8 mouse cellular contexts compared by ENCODE assay signal in the genomic region with DNA sequence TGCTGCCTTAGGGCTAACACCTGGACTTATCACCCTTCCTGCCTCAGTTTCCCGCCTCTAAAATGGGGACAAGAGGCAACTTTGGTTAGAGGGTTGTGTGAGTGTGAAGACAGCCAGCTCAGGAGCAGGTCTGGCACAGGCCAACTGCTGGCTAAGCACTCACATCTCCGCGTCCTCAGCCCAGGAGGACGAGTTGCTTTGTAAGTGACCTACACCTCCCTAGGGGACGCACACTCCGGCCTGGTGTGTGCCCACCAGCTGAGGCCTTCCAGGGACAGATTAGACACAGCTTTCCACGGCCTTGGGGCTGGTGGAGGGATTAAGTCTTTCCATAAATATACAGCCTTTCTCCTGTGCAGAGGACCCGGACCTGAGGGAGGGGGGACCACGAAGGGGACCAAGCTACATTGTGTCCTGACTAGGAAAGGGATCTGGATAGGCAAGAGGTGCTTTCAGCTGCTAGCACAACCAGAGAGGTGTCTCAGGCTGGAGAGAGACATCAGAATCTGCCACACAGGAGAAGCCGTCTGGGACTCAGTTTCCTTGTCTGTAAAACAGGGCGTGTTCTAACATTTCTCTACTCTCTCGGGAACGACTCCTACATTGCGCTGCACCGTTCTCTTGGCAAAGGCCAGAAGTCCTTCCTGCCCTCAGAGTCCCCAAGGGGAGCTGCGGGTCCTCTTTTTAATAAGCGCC. TPM values are rescaled to one million over a fixed set of nuclear protein-coding genes. Genes with fewer than 3 reads are reported as not detected.
DNase-seq lines count a peak whose midpoint lies in the region; ATAC-seq and TF ChIP-seq lines count a peak whose summit lies in the region.
"Had no signal": no experiment of that assay in that cellular context is flagged by ENCODE, and none has a peak within 500 bp of the region (broad histone marks: within the 10 kb centered on the region; RNA-seq: fewer than 3 reads in every experiment).

No protein-coding gene starts in this region.

- no peak for TF ChIP-seq POLR2A in liver, adult 2 months (IDR thresholded peaks at IDR 0.05; ENCODE audit: extremely low read depth, insufficient read depth, low read length)
- no peak for TF ChIP-seq POLR2A in small intestine, adult 2 months (IDR thresholded peaks at IDR 0.05; ENCODE audit: low read depth, low read length)

- H3K9ac ChIP-seq in liver, adult 2 months (ENCODE audit: low read depth, low read length): peak overlapping the region; percentile 83; the same call in 1 of the 2 replicates
- no peak overlapping the region for H3K9ac ChIP-seq in forebrain, embryonic 12.5 days
- H3K9ac ChIP-seq in limb, embryonic 12.5 days (replicated peaks): peak overlapping the region; percentile 80; the same call in 1 of the 2 replicates

- no peaks in the 10 kb centered on the region for H3K27me3 ChIP-seq in liver, adult 2 months (ENCODE audit: control insufficient read depth, insufficient read depth, low read length)
- H3K27me3 ChIP-seq in forebrain, embryonic 12.5 days: peaks cover 58% of the 10 kb centered on the region
- H3K27me3 ChIP-seq in limb, embryonic 12.5 days: peaks cover 38% of the 10 kb centered on the region
- H3K27me3 ChIP-seq in small intestine, adult 2 months (ENCODE audit: control insufficient read depth, insufficient read depth, low read length): peaks cover 6% of the 10 kb centered on the region; the same call in 1 of the 2 replicates

- no peaks in the 10 kb centered on the region for H3K36me3 ChIP-seq in liver, adult 2 months (ENCODE audit: control insufficient read depth, insufficient read depth, low read length)
- H3K36me3 ChIP-seq in forebrain, embryonic 12.5 days (replicated peaks): no peaks in the 10 kb centered on the region
- no peaks in the 10 kb centered on the region; the same call in 1 of the 2 replicates for H3K36me3 ChIP-seq in limb, embryonic 12.5 days
- H3K36me3 ChIP-seq in small intestine, adult 2 months (ENCODE audit: control insufficient read depth, insufficient read depth, low read length): no peaks in the 10 kb centered on the region

- H3K9me3 ChIP-seq in forebrain, embryonic 12.5 days: no peaks in the 10 kb centered on the region
- H3K9me3 ChIP-seq in limb, embryonic 12.5 days: peaks cover 7% of the 10 kb centered on the region

- no peak overlapping the region for H3K27ac ChIP-seq in liver, adult 2 months (replicated peaks; ENCODE audit: insufficient read depth, low read depth, low read length)
- H3K27ac ChIP-seq in forebrain, embryonic 12.5 days: no peak overlapping the region
- no peak overlapping the region for H3K27ac ChIP-seq in limb, embryonic 12.5 days
- no peak overlapping the region for H3K27ac ChIP-seq in small intestine, adult 2 months (ENCODE audit: insufficient read depth, low read depth, low read length)
- H3K27ac ChIP-seq: macrophage had no signal

- peaks cover 2% of the 10 kb centered on the region; the same call in 1 of the 2 replicates for H3K4me1 ChIP-seq in liver, adult 2 months (ENCODE audit: control insufficient read depth, insufficient read depth, low read length)
- peaks cover 19% of the 10 kb centered on the region for H3K4me1 ChIP-seq in forebrain, embryonic 12.5 days
- peaks cover 26% of the 10 kb centered on the region for H3K4me1 ChIP-seq in limb, embryonic 12.5 days (replicated peaks)
- H3K4me1 ChIP-seq in small intestine, adult 2 months (ENCODE audit: control insufficient read depth, insufficient read depth, insufficient read length, low read length): peaks cover 8% of the 10 kb centered on the region

- DNase-seq in liver, adult 2 months (ENCODE audit: extremely low read depth, low read depth, low spot score): no peak
- DNase-seq in liver: no peak
- no peak for DNase-seq in thymus, postnatal 0 days (ENCODE audit: low spot score)
- no peak for DNase-seq in left cerebral cortex, postnatal 36 days (ENCODE audit: low spot score in 2 of 2)

- ATAC-seq in forebrain, embryonic 12.5 days (ENCODE audit: low FRiP score): no peak
- ATAC-seq in limb, embryonic 12.5 days (ENCODE audit: insufficient number of reproducible peaks, insufficient read depth, low FRiP score, low TSS enrichment, low read depth): no peak

- no peaks in the 10 kb centered on the region for H3K79me2 ChIP-seq in liver, adult 2 months (ENCODE audit: control insufficient read depth, insufficient read depth, low read length)

- H3K4me3 ChIP-seq in liver, adult 2 months (ENCODE audit: insufficient read depth, low read depth, low read length): peak overlapping the region; percentile 66; the same call in 1 of the 2 replicates
- H3K4me3 ChIP-seq in forebrain, embryonic 12.5 days (replicated peaks): peak overlapping the region; percentile 61
- H3K4me3 ChIP-seq in limb, embryonic 12.5 days (replicated peaks): peak overlapping the region; percentile 74
- peak overlapping the region; percentile 73; the same call in 1 of the 2 replicates for H3K4me3 ChIP-seq in small intestine, adult 2 months (ENCODE audit: low read depth, low read length)

- 67% methylated on average over 17 of the region's 17 CpGs for WGBS in liver, adult 2 months
- 28% methylated on average over 17 of the region's 17 CpGs for WGBS in forebrain, embryonic 12.5 days
- 33% methylated on average over 17 of the region's 17 CpGs for WGBS in limb, embryonic 12.5 days
- WGBS in small intestine, adult 2 months: 59% methylated on average over 17 of the region's 17 CpGs

- TF ChIP-seq CTCF in liver, adult 2 months (IDR thresholded peaks at IDR 0.05; ENCODE audit: low read depth, low read length): no peak
- TF ChIP-seq CTCF in small intestine, adult 2 months (IDR thresholded peaks at IDR 0.05; ENCODE audit: extremely low read depth, insufficient read length, insufficient replicate concordance, low read depth, low read length): no peak

- intact Hi-C loops in left cerebral cortex, postnatal 36 days (cut with DNase I): no loop called here

- peak overlapping the region; percentile 98 for H3K4me2 ChIP-seq in forebrain, embryonic 12.5 days
- H3K4me2 ChIP-seq in limb, embryonic 12.5 days: peak overlapping the region; percentile 99

RNA-seq across cellular contexts. Expression of a gene that starts 14.3 kb away (rescaled TPM):
- total RNA-seq in liver, adult 2 months (2014; rRNA removed): 12.0 and 21.2 TPM in 2 replicates
- 11.9 and 15.3 TPM in 2 replicates for polyA plus RNA-seq in liver, adult 2 months (2012; rRNA removed)
- 1.7 and 3.1 TPM in 2 replicates for polyA plus RNA-seq in forebrain, embryonic 12.5 days (2016; fragmentation: Nextera tagmentation; extraction: Ambion mirVana)
- polyA plus RNA-seq in limb, embryonic 12.5 days (2016; fragmentation: Nextera tagmentation; extraction: Ambion mirVana): 5.8 and 6.0 TPM in 2 replicates
- 1.6 and 3.6 TPM in 2 replicates for polyA plus RNA-seq in small intestine, adult 2 months (2012; rRNA removed)
- polyA plus RNA-seq in thymus, postnatal 0 days (2015; fragmentation: Nextera tagmentation; extraction: Ambion mirVana): 2.1 TPM in 2 replicates
- 10 to 100 TPM in 1 of 2 experiments, 1 to 10 TPM in 1; 9.4 to 13.4 TPM for total RNA-seq in left cerebral cortex, postnatal 36 days (2021)

RNA-seq across cellular contexts. Expression of a gene that starts 34.8 kb away (rescaled TPM):
- total RNA-seq in liver, adult 2 months (2014; rRNA removed): 1.4 TPM in 1 of 2 replicates, not detected in the other
- not detected in 2 replicates for polyA plus RNA-seq in liver, adult 2 months (2012; rRNA removed)
- polyA plus RNA-seq in forebrain, embryonic 12.5 days (2016; fragmentation: Nextera tagmentation; extraction: Ambion mirVana): 4.3 and 4.4 TPM in 2 replicates
- 2.7 and 3.7 TPM in 2 replicates for polyA plus RNA-seq in limb, embryonic 12.5 days (2016; fragmentation: Nextera tagmentation; extraction: Ambion mirVana)
- polyA plus RNA-seq in small intestine, adult 2 months (2012; rRNA removed): 11.4 TPM in 1 of 2 replicates, not detected in the other
- 1.6 and 2.3 TPM in 2 replicates for polyA plus RNA-seq in thymus, postnatal 0 days (2015; fragmentation: Nextera tagmentation; extraction: Ambion mirVana)
- under 1 TPM in 1 of 2 experiments, not detected in 1; 0.95 TPM for total RNA-seq in left cerebral cortex, postnatal 36 days (2021)
- polyA plus RNA-seq: macrophage had no signal

RNA-seq across cellular contexts. Expression of a gene that starts 34.9 kb away (rescaled TPM):
- total RNA-seq in liver, adult 2 months (2014; rRNA removed): 706 and 858 TPM in 2 replicates
- 1,059 and 1,162 TPM in 2 replicates for polyA plus RNA-seq in liver, adult 2 months (2012; rRNA removed)
- 803 and 809 TPM in 2 replicates for polyA plus RNA-seq in forebrain, embryonic 12.5 days (2016; fragmentation: Nextera tagmentation; extraction: Ambion mirVana)
- 886 and 916 TPM in 2 replicates for polyA plus RNA-seq in limb, embryonic 12.5 days (2016; fragmentation: Nextera tagmentation; extraction: Ambion mirVana)
- polyA plus RNA-seq in small intestine, adult 2 months (2012; rRNA removed): 631 and 1,064 TPM in 2 replicates
- polyA plus RNA-seq in thymus, postnatal 0 days (2015; fragmentation: Nextera tagmentation; extraction: Ambion mirVana): 1,161 and 1,200 TPM in 2 replicates
- total RNA-seq in left cerebral cortex, postnatal 36 days (2021): 1,000 to 10,000 TPM; 1,069 to 1,237 TPM

RNA-seq across cellular contexts. Expression of a gene that starts 35.3 kb away (rescaled TPM):
- total RNA-seq in liver, adult 2 months (2014; rRNA removed): 6.7 and 11.9 TPM in 2 replicates
- 47.8 and 53.3 TPM in 2 replicates for polyA plus RNA-seq in liver, adult 2 months (2012; rRNA removed)
- polyA plus RNA-seq in forebrain, embryonic 12.5 days (2016; fragmentation: Nextera tagmentation; extraction: Ambion mirVana): 234 and 244 TPM in 2 replicates
- polyA plus RNA-seq in limb, embryonic 12.5 days (2016; fragmentation: Nextera tagmentation; extraction: Ambion mirVana): 285 and 294 TPM in 2 replicates
- polyA plus RNA-seq in small intestine, adult 2 months (2012; rRNA removed): 65.0 and 109 TPM in 2 replicates
- 259 and 294 TPM in 2 replicates for polyA plus RNA-seq in thymus, postnatal 0 days (2015; fragmentation: Nextera tagmentation; extraction: Ambion mirVana)
- 10 to 100 TPM; 66.4 to 67.2 TPM for total RNA-seq in left cerebral cortex, postnatal 36 days (2021)

RNA-seq across cellular contexts. Expression of a gene that starts 44.0 kb away (rescaled TPM):
- total RNA-seq in liver, adult 2 months (2014; rRNA removed): 0.37 and 2.3 TPM in 2 replicates
- polyA plus RNA-seq in liver, adult 2 months (2012; rRNA removed): 1.9 TPM in 2 replicates
- 83.2 and 84.8 TPM in 2 replicates for polyA plus RNA-seq in forebrain, embryonic 12.5 days (2016; fragmentation: Nextera tagmentation; extraction: Ambion mirVana)
- 111 and 113 TPM in 2 replicates for polyA plus RNA-seq in limb, embryonic 12.5 days (2016; fragmentation: Nextera tagmentation; extraction: Ambion mirVana)
- polyA plus RNA-seq in small intestine, adult 2 months (2012; rRNA removed): 12.6 and 22.5 TPM in 2 replicates
- 60.0 and 77.9 TPM in 2 replicates for polyA plus RNA-seq in thymus, postnatal 0 days (2015; fragmentation: Nextera tagmentation; extraction: Ambion mirVana)
- 1 to 10 TPM in 1 of 2 experiments, under 1 TPM in 1; 0.74 to 1.8 TPM for total RNA-seq in left cerebral cortex, postnatal 36 days (2021)
